Comparison of ENCODE assay signal across 14 mouse cellular contexts in the genomic region with DNA sequence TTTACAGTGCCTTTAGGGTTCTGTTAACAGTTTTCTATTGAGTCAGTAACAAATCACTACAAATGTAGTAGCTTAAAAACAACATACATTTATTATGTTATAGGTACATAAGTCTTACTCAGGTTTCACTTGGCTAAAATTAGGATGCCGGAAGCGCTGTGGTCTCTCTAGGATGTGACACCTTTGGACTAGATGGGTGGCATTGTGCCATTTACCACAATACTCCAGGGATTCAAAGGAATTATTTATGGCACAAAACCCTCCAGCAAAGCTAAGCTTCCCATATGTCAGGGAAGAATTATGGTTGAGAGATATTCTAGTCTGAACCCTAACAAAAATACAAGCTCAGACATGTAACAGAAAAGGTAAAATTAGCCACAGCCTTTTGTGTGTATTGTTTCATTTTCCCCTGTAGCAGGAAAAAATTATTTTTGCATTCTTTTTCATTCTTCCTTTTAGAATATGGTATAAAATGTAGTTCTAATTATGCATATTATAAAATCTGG.
DNase-seq lines count a peak whose midpoint lies in the region; ATAC-seq lines count a peak whose summit lies in the region.
"Had no signal": no experiment of that assay in that cellular context is flagged by ENCODE, and none has a peak within 500 bp of the region (broad histone marks: within the 10 kb centered on the region; RNA-seq: fewer than 3 reads in every experiment).

No protein-coding gene starts in this region.

- ATAC-seq in frontal cortex, adult (ENCODE audit: low TSS enrichment): peak; percentile 95
- ATAC-seq: liver, embryonic 12.5 days had no signal

- DNase-seq in frontal cortex, postnatal 14 days (ENCODE audit: low spot score in 2 of 2): no peak
- DNase-seq in brain, adult 2 months (ENCODE audit: low read depth, low spot score): peak; percentile 86
- peak; percentile 49 for DNase-seq in cerebellum, adult 8-10 months
- DNase-seq in left cerebral cortex, adult 9 months (ENCODE audit: low spot score in 2 of 2): peak; percentile 5 to 18
- DNase-seq in kidney, postnatal 14 days: no peak
- no peak for DNase-seq in gastrocnemius, postnatal 10 days
- DNase-seq: adrenal gland, adult 8-10 months; heart, postnatal 4 days; kidney, adult 18-20 months; kidney, postnatal 36 days; right cerebral cortex, postnatal 14 days; thymus, postnatal 25 days had no signal

Comparison
In these comparisons a context has a peak if more than half of its experiments do, and no peak if none do; other contexts are left out.
1. DNase-seq: peak in brain, adult 2 months (single experiment), cerebellum, adult 8-10 months (single experiment) and left cerebral cortex, adult 9 months (2 of 2); none in frontal cortex, postnatal 14 days (0 of 2), kidney, postnatal 14 days (single experiment) and gastrocnemius, postnatal 10 days (single experiment).